Mouse (Mus musculus) CD8-positive naive resting alpha-beta T cell, adult 2 months (primary cell): ENCODE results near the gene Fpr-rs6.

Experiments
- DNase-seq, 2 experiments: peaks; one replicate each; pipeline ENCODE4 v3.0.0; 2022; ENCODE audit warnings: low read depth in 2 of 2, low spot score in 2 of 2

Fpr-rs6 gene

GRCm38 (mm10) chr17:20182997-20183396 lies at the start of gene Fpr-rs6:
Gene Fpr-rs6, minus strand, starts transcription at chr17:20183097.
- no peak for DNase-seq
